Mouse (Mus musculus): ENCODE measurements around the gene Ddx6. TPM values are rescaled to one million over a fixed set of nuclear protein-coding genes. Genes with fewer than 3 reads are reported as not detected.

Gene Ddx6
- polyA plus RNA-seq, 1 experiment from 2014 or later, result 25.8 TPM

DNA sequence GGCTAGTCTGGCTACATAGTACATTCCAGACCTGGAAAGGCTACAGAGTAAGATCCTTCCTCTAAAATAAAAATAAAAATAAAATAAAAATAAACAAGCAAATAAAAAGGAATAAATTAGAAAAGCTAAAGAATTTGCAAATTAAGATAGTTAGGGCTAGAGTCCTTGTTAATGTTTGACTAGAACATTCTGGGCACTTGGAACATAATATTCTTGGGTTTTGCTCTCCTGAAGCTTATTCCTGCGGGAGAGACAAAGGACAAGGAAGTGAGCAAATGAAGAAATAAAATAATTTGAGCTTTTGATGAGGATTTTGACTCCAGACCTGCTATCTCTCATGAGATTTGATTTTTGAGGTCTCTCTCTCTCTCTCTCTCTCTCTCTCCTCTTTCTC is 9.2 kb upstream of the Ddx6 start:
- 81% methylated on average over 1 of the region's 1 CpGs for WGBS
- Histone ChIP-seq H3K9me3 (0 out of 2 replicates have a peak, but pooled peaks cover 3% of the 10 kb centered on the region), H3K4me2 (replicated peaks) (no peak overlapping the region), H3K27ac (no peak overlapping the region), H3K9ac (no peak overlapping the region), H3K4me3 (no peak overlapping the region), H3K4me1 (peaks cover 13% of the 10 kb centered on the region), H3K36me3 (no peaks in the 10 kb centered on the region), H3K27me3 (no peaks in the 10 kb centered on the region)
- no peak for ATAC-seq (ENCODE audit: low FRiP score, low read depth)

DNA sequence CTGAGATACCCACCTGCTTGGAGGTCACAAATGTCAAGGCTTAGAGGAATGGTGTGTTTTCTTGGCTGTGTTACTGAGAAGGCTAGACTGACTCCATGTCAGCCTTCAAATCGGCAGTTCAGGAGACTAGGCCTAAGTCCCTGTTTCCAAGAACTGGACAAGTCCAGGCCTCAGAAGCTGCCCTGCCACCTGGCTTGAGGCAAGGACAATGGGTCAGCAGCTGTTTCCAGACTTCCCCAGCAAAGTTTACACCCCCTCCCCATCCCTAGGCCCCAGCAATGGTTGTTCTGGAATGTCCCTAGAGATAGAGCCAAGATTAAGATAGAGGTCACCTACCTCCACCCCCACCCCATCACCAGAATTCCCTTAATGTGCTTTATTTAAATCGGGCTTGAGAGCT is 7.0 kb upstream of the Ddx6 start:
- H3K27ac ChIP-seq, result no peak overlapping the region
- peaks cover 14% of the 10 kb centered on the region for H3K4me1 ChIP-seq
- H3K4me3 ChIP-seq, result no peak overlapping the region
- WGBS, result 82% methylated on average over 2 of the region's 2 CpGs
- H3K27me3 ChIP-seq, result no peaks in the 10 kb centered on the region
- no peaks in the 10 kb centered on the region for H3K36me3 ChIP-seq
- no peak overlapping the region for H3K4me2 ChIP-seq (replicated peaks)
- no peaks in the 10 kb centered on the region for H3K9me3 ChIP-seq
- no peak overlapping the region for H3K9ac ChIP-seq
- ATAC-seq (ENCODE audit: low FRiP score, low read depth), result no peak

DNA sequence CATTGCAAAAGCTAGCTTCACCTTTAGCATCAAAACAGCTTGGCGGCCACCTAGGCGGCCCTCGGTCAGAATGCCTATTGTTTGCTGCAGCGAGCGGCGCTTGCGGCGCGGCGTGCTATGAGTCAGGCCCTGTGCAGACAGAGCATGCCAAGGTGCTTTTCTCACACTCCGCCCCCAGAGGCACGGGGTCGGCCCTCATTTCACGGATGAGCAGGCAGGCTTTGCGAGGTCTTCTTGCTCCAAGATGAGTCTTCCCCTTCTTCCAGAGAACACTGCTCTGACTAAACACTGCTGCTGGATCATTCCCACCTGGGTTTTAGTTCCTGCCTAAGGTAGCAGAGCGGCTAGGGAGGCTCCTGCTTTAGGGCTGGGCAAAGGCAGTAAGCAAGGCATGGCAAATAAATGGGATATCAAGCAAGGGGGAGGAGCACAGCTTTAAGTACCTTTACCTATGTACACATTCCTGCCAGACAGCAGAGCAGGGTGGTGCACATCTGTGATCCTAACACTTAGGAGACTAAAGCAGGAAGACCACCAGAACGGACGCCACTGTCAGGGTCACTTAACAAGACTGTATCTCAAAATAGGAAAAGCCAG is 5.7 kb upstream of the Ddx6 start:
- no peak for ATAC-seq (ENCODE audit: low FRiP score, low read depth)
- WGBS, result 7% methylated on average over 18 of the region's 18 CpGs
- H3K4me1 ChIP-seq, result peaks cover 20% of the 10 kb centered on the region
- H3K27ac ChIP-seq, result no peak overlapping the region
- no peaks in the 10 kb centered on the region for H3K9me3 ChIP-seq
- no peaks in the 10 kb centered on the region for H3K36me3 ChIP-seq
- H3K4me2 ChIP-seq (replicated peaks), result peak overlapping the region; percentile 57
- no peaks in the 10 kb centered on the region for H3K27me3 ChIP-seq
- H3K4me3 ChIP-seq, result peak overlapping the region; percentile 17; the same call in 1 of the 2 replicates
- peak overlapping the region; percentile 45; the same call in 1 of the 2 replicates for H3K9ac ChIP-seq

DNA sequence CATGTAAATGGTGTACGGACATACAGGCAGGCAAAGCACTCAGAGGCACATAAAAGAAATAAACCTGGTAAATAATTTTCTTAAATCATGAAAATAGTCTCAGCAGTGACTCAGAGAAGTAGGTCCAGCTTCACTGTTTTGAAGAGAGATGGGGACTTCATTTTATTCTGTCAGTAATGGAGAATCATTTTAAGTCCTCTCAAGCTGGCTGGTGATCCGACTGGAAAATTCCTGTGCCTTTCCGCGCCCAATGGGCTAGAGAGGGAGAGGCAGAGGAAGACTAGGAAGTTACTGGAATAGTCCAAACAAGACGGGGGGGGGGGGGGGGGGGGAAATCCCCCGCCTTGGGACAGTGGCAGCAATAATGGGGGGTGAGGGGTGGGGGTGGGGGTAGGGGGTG is 5.1 kb upstream of the Ddx6 start:
- Histone ChIP-seq H3K9me3 (no peaks in the 10 kb centered on the region), H3K9ac (no peak overlapping the region), H3K4me2 (replicated peaks) (peak overlapping the region; percentile 57), H3K4me3 (no peak overlapping the region), H3K27me3 (no peaks in the 10 kb centered on the region), H3K4me1 (peaks cover 20% of the 10 kb centered on the region), H3K27ac (no peak overlapping the region), H3K36me3 (no peaks in the 10 kb centered on the region)
- ATAC-seq (ENCODE audit: low FRiP score, low read depth), result no peak
- 32% methylated on average over 5 of the region's 6 CpGs for WGBS

DNA sequence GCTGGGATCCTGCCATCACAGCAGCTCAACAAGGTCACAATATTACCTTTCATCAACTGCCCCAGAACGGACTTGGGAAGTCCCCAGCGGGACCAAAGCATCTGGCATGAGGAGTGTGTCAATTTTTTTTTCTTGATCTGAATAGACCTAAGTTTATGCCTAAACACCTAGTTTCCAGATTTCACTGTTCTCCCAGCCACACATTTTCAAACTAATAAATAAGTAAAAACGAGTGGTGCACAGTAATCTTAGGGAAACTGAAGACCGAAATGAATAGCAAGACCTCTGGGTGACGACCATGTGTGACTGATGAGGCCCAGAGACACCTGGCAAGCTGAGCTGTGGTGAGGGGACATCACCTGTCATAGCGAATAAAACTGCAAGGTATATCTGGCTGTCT is 3.9 kb upstream of the Ddx6 start:
- H3K4me2 ChIP-seq (replicated peaks), result no peak overlapping the region
- H3K9me3 ChIP-seq, result no peaks in the 10 kb centered on the region
- 82% methylated on average over 6 of the region's 6 CpGs for WGBS

DNA sequence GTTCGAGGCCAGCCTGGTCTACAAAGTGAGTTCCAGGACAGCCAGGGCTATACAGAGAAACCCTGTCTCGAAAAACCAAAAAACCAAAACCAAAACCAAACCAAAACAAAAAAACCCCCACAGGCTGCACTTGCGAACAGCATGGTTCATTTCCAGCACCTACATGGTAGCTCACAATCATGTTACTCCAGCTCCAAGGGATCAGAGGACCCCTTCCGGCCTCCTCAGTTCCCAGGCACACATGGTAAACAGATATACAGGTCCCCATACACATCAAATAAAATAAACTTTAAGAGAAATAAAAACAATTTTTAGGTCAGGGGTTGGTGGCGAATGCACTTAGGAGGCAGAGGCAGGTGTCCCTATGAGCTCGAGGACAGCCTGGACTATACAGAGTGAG is 1.9 kb upstream of the Ddx6 start:
- H3K4me2 ChIP-seq (replicated peaks), result peak overlapping the region; percentile 79
- WGBS, result 67% methylated on average over 6 of the region's 6 CpGs
- peak overlapping the region; percentile 99; the same call in 1 of the 2 replicates for H3K27ac ChIP-seq
- H3K27me3 ChIP-seq, result no peaks in the 10 kb centered on the region
- H3K4me1 ChIP-seq, result peaks cover 29% of the 10 kb centered on the region
- H3K9me3 ChIP-seq, result no peaks in the 10 kb centered on the region
- H3K36me3 ChIP-seq, result peaks cover 8% of the 10 kb centered on the region
- ATAC-seq (ENCODE audit: low FRiP score, low read depth), result no peak
- H3K4me3 ChIP-seq, result peak overlapping the region; percentile 98
- H3K9ac ChIP-seq, result peak overlapping the region; percentile 68

More for the DNA sequence above, 3.9 kb upstream of the Ddx6 start:
- no peak for ATAC-seq (ENCODE audit: low FRiP score, low read depth)
- no peak overlapping the region for H3K27ac ChIP-seq
- H3K4me1 ChIP-seq, result peaks cover 20% of the 10 kb centered on the region
- H3K9ac ChIP-seq, result no peak overlapping the region
- no peaks in the 10 kb centered on the region for H3K36me3 ChIP-seq
- no peaks in the 10 kb centered on the region for H3K27me3 ChIP-seq
- no peak overlapping the region for H3K4me3 ChIP-seq

DNA sequence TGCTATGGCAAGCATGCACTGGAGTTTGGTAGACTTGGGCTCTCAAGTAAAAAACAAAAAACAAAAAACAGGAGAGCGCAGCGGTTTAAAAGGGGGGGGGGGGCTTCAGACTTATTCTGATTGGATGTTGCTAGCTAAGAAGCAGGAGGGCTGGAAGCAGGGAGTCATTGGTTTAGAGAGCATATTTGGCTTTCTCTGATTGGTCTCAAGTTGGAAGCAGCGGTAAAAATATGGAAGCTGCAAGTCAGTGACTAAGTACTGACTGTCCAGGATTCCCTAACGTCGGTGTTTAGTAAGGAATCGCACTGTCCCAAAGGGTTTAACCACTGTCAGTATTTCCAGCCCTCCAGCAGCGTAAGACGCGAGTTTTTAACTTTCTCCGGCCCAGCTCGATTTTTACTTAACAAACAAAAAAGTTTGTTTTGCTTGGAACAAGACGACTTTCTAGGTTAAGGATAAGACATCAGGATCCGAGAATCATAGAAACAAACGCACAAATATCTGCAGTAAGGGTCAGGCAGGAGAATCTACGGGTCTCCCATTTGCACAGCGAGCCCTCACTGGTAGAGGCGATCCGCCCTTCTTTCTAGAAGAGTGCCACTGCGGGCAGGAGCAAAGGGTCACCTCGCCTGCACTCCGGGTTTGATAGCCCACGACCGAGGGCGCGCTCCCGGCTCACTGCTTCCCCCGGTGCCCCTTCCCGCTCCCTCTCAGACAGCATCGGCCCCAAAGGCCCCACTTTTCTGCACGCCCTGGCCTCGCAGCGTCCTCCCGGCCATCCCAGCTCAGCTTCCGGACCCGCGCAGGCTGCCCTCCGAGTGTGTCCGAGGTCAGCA is 1.0 kb upstream of the Ddx6 start:
- H3K4me3 ChIP-seq, result peak overlapping the region; percentile 98
- peaks cover 15% of the 10 kb centered on the region for H3K36me3 ChIP-seq
- peak overlapping the region; percentile 100 for H3K9ac ChIP-seq
- peak; percentile 83 for ATAC-seq (ENCODE audit: low FRiP score, low read depth)
- no peaks in the 10 kb centered on the region for H3K9me3 ChIP-seq
- peak overlapping the region; percentile 99 for H3K27ac ChIP-seq
- peaks cover 35% of the 10 kb centered on the region for H3K4me1 ChIP-seq
- no peaks in the 10 kb centered on the region for H3K27me3 ChIP-seq
- WGBS, result under 1% methylated on average over 38 of the region's 38 CpGs
- peak overlapping the region; percentile 79 for H3K4me2 ChIP-seq (replicated peaks)

DNA sequence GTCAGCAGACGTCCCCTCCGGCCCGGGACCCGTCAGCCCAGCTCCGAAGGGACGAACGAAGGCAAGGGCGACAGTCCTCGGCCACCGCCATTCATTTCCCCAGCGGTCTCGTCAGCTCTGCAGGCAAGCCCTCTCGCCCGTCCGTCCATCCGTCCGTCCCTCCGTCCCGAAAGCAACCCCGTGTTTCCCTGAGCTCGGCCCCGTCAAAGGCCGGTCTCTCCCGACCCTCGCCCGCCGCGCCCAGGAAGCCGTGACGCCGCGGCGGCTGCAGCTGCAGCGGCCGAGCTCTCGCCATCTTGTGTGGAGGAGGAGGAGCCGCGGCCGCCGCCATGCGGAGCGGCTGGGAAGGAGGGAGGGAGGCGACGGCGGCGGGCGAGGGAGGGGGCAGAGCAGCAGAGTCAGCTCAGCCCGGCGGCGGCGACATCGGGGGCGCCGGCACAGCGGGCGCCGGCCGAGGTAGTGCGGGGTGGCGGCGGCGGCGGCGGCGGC is 358 bp upstream of the Ddx6 start:
- peak overlapping the region; percentile 79 for H3K4me2 ChIP-seq (replicated peaks)
- H3K4me1 ChIP-seq, result peaks cover 32% of the 10 kb centered on the region
- no peaks in the 10 kb centered on the region for H3K9me3 ChIP-seq
- H3K9ac ChIP-seq, result peak overlapping the region; percentile 100
- no peaks in the 10 kb centered on the region for H3K27me3 ChIP-seq
- peak; percentile 58 for ATAC-seq (ENCODE audit: low FRiP score, low read depth)
- peak overlapping the region; percentile 99 for H3K27ac ChIP-seq
- peaks cover 22% of the 10 kb centered on the region for H3K36me3 ChIP-seq
- under 1% methylated on average over 53 of the region's 65 CpGs for WGBS
- H3K4me3 ChIP-seq, result peak overlapping the region; percentile 98

DNA sequence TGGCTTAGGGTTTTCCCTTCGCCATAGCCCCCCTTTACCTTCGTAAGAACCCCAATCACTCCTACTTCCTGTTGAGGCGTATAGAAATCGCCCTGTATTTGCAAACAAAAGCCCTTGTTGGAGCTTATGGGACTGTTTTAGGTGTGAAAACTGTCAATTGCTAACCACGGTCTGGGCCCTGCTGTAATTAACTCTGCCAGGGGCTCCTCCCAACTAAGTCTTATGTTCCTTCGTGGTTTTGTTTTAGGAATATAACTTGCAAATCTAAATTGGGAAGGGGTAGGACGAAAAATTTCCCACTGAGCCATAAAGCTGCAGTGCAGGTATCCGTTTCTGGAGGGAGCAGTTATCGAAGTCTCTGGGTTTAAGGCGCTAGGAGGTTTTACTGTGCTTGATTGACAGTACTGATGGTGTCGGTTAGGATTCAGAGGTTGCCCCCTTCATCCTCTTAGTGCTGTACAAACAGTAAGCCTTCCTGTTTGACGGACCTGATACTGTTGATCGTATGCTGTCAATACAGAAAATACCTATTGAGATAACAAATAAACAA is 999 bp downstream of the Ddx6 start:
- H3K4me1 ChIP-seq, result peaks cover 28% of the 10 kb centered on the region
- peak overlapping the region; percentile 74 for H3K4me2 ChIP-seq (replicated peaks)
- H3K9ac ChIP-seq, result peak overlapping the region; percentile 100
- H3K4me3 ChIP-seq, result peak overlapping the region; percentile 98
- peaks cover 33% of the 10 kb centered on the region for H3K36me3 ChIP-seq
- H3K27me3 ChIP-seq, result no peaks in the 10 kb centered on the region
- ATAC-seq (ENCODE audit: low FRiP score, low read depth), result no peak
- no peaks in the 10 kb centered on the region for H3K9me3 ChIP-seq
- peak overlapping the region; percentile 99 for H3K27ac ChIP-seq
- WGBS, result under 1% methylated on average over 13 of the region's 13 CpGs

DNA sequence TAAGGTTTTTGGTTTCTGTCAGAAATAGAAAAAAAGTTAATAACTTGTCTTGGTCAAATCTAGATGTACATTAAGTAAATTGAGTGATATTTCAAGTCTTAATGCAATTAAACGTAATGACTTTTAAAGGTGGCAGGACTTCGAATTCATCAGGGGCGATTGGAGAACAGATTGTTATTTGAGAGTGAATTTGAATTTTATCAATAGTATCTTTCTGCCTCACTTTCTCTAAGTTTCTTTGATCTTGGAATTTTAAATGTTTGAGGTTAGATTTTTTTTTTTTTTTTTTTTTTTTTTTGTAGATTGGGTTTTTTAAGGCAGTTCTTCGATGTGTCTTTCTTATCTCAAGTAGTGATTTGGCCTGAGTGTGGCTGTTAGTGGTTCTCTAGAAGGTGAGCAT is 2.0 kb downstream of the Ddx6 start:
- Histone ChIP-seq H3K27me3 (no peaks in the 10 kb centered on the region), H3K4me1 (peaks cover 30% of the 10 kb centered on the region), H3K9ac (no peak overlapping the region), H3K4me2 (replicated peaks) (peak overlapping the region; percentile 74), H3K9me3 (no peaks in the 10 kb centered on the region), H3K4me3 (peak overlapping the region; percentile 98), H3K36me3 (peaks cover 43% of the 10 kb centered on the region), H3K27ac (no peak overlapping the region)
- WGBS, result 60% methylated on average over 4 of the region's 4 CpGs
- no peak for ATAC-seq (ENCODE audit: low FRiP score, low read depth)

DNA sequence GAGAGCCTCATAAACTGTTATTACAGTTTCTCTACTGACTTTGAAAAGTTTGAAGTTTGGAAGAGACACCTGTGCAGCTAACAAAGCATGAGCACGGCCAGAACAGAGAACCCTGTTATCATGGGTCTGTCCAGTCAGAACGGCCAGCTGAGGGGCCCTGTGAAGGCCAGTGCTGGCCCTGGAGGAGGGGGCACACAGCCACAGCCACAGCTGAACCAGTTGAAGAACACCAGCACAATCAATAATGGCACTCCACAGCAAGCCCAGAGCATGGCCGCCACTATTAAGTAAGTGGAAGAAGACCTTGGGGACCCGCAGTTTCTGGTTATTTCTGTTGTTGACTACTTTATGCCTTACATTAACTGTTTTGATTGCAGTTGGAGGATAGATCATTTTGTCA is 2.6 kb downstream of the Ddx6 start:
- H3K4me1 ChIP-seq, result peaks cover 33% of the 10 kb centered on the region
- ATAC-seq (ENCODE audit: low FRiP score, low read depth), result no peak
- H3K36me3 ChIP-seq, result peaks cover 47% of the 10 kb centered on the region
- H3K4me2 ChIP-seq (replicated peaks), result peak overlapping the region; percentile 74
- no peak overlapping the region for H3K27ac ChIP-seq
- no peak overlapping the region for H3K9ac ChIP-seq
- WGBS, result 60% methylated on average over 4 of the region's 4 CpGs
- H3K4me3 ChIP-seq, result peak overlapping the region; percentile 98
- no peaks in the 10 kb centered on the region for H3K9me3 ChIP-seq
- H3K27me3 ChIP-seq, result no peaks in the 10 kb centered on the region

DNA sequence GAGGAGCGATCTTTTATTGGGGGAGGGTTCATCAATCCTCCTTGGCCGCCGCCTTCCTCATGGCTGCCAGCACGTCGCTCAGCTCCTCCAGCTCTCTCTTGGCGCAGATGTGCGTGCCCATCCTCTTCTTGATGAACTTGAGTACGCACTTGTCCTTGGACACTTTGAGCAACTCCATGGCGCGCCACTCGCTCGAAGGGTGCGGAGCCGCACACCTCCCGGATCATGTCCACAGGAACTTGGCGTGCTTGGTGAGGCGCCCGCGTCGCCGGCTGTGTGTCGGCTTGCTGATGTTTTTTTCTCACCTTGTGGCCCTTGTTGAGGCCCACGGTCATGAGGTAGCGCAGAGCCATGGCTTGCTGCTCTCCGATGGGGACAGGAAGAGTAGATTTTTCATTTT is 5.7 kb downstream of the Ddx6 start:
- Histone ChIP-seq H3K4me2 (replicated peaks) (no peak overlapping the region), H3K4me1 (peaks cover 26% of the 10 kb centered on the region), H3K27ac (no peak overlapping the region), H3K9me3 (no peaks in the 10 kb centered on the region), H3K9ac (no peak overlapping the region), H3K27me3 (no peaks in the 10 kb centered on the region), H3K36me3 (peaks cover 78% of the 10 kb centered on the region), H3K4me3 (no peak overlapping the region; the same call in 1 of the 2 replicates)
- no peak for ATAC-seq (ENCODE audit: low FRiP score, low read depth)
- WGBS, result 98% methylated on average over 25 of the region's 25 CpGs

Data from limb, embryonic 13.5 days (tissue).